In the genomic region with DNA sequence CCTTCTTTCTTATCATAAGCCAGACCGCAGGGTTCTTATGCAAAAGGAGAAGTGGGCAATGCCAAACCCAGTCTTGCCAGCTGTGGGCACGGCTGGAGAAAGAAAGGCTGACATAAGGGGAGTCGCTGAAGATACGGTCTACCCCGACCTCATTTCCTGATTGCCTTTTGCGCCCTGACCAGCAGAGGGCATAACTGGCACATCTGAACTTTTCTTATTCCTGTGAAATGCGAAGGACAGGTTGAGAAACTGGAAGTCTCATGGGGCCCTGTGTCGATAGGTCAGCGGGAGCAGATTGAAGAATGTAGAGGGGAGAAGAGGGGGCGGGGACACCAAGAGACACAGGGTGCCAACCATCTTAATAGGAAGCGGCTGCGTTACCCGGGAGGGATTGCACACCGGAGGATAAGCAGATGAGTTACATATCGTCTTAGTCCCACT, we compare ENCODE assay signal across 8 mouse cellular contexts.
A peak's percentile ranks its signal among the peaks of the same experiment; 100 is the strongest.
DNase-seq lines count a peak whose midpoint lies in the region; ATAC-seq and TF ChIP-seq lines count a peak whose summit lies in the region.

No protein-coding gene starts in this region.

- H3K27me3 ChIP-seq in CH12.LX (replicated peaks) = no peaks in the 10 kb centered on the region
- H3K27me3 ChIP-seq in forebrain, embryonic 14.5 days (replicated peaks; ENCODE audit: control insufficient read depth, insufficient read depth, low read length) = no peaks in the 10 kb centered on the region
- H3K27me3 ChIP-seq in liver, embryonic 16.5 days (ENCODE audit: control insufficient read depth, insufficient read depth, low read depth, low read length) = peaks cover 17% of the 10 kb centered on the region
- H3K27me3 ChIP-seq in neural tube, embryonic 11.5 days (ENCODE audit: control insufficient read depth, insufficient read depth, low read length) = no peaks in the 10 kb centered on the region
- H3K27me3 ChIP-seq in stomach, postnatal 0 days (ENCODE audit: control insufficient read depth, insufficient read depth, low read length) = no peaks in the 10 kb centered on the region

- H3K79me2 ChIP-seq in CH12.LX (replicated peaks; ENCODE audit: control insufficient read depth, extremely low read depth, insufficient read depth, poor library complexity, severe bottlenecking) = no peaks in the 10 kb centered on the region

- peak overlapping the region; percentile 21; the same call in 1 of the 2 replicates for H3K9ac ChIP-seq in CH12.LX (ENCODE audit: insufficient read depth, low read depth)
- 0 out of 2 replicates have a peak overlapping the region, but pooled peaks have one; percentile 22 for H3K9ac ChIP-seq in forebrain, embryonic 14.5 days (ENCODE audit: low read length)
- H3K9ac ChIP-seq in liver, embryonic 16.5 days (ENCODE audit: low read depth, low read length) = 0 out of 2 replicates have a peak overlapping the region, but pooled peaks have one; percentile 8
- H3K9ac ChIP-seq in neural tube, embryonic 11.5 days (ENCODE audit: low read length) = no peak overlapping the region
- H3K9ac ChIP-seq in stomach, postnatal 0 days (ENCODE audit: low read length) = no peak overlapping the region

- peak; percentile 58 to 85; a peak in 3 of 4 replicates for TF ChIP-seq CTCF in CH12.LX (conservative IDR thresholded peaks at IDR 0.05 in 1 of 2, IDR thresholded peaks at IDR 0.05 in 1 of 2; ENCODE audit: low read depth in 2 of 2, low read length in 2 of 2)
- peak; percentile 90 for TF ChIP-seq CTCF in stomach, postnatal 0 days (IDR thresholded peaks at IDR 0.05; ENCODE audit: low read depth)

- DNase-seq in CH12.LX (ENCODE audit: extremely low read depth) = peak; percentile 78
- peak; percentile 49 for DNase-seq in c-Kit-positive CD71-positive TER-119-positive erythroid progenitor cells, embryonic 14.5 days (ENCODE audit: low spot score)
- DNase-seq in forebrain, embryonic 14.5 days (ENCODE audit: low spot score) = peak; percentile 79
- peak; percentile 59 to 71 for DNase-seq in heart, postnatal 14 days
- peak; percentile 27 for DNase-seq in large intestine, adult 2 months (ENCODE audit: low read depth, low spot score)
- peak; percentile 77 for DNase-seq in neural tube, embryonic 11.5 days (ENCODE audit: low spot score)
- peak; percentile 73 for DNase-seq in stomach, postnatal 0 days (ENCODE audit: low spot score)

- peaks cover under 1 to 50% of the 10 kb centered on the region in 2 experiments; a peak in 2 of 4 replicates for H3K4me1 ChIP-seq in CH12.LX (ENCODE audit: control insufficient read depth in 1 of 2, insufficient read depth in 2 of 2)
- peaks cover 3% of the 10 kb centered on the region; the same call in 1 of the 2 replicates for H3K4me1 ChIP-seq in forebrain, embryonic 14.5 days (ENCODE audit: control insufficient read depth, insufficient read depth, low read length)
- peaks cover 6% of the 10 kb centered on the region; the same call in 1 of the 2 replicates for H3K4me1 ChIP-seq in liver, embryonic 16.5 days (ENCODE audit: control insufficient read depth, low read depth, low read length)
- peaks cover 3% of the 10 kb centered on the region for H3K4me1 ChIP-seq in neural tube, embryonic 11.5 days (ENCODE audit: control insufficient read depth, insufficient read depth, low read length)
- no peaks in the 10 kb centered on the region for H3K4me1 ChIP-seq in stomach, postnatal 0 days (replicated peaks; ENCODE audit: control insufficient read depth, insufficient read depth)

- in situ Hi-C loops in CH12.LX (cut with MboI; ENCODE audit: low pct_ligation_motif_present, low pct_unique_long_range_greater_than_20kb, low sequenced_read_pairs) = no loop called here

- intact Hi-C loops in heart, postnatal 14 days (cut with DNase I) = no loop called here

- H3K4me3 ChIP-seq in CH12.LX (replicated peaks in 1 of 3; ENCODE audit: low read depth in 2 of 3, low read length in 2 of 3, poor library complexity in 1 of 3) = peak overlapping the region; percentile 2 to 51 (median 43)
- peak overlapping the region; percentile 25 for H3K4me3 ChIP-seq in forebrain, embryonic 14.5 days (ENCODE audit: low read depth, low read length)
- H3K4me3 ChIP-seq in liver, embryonic 16.5 days (ENCODE audit: low read depth, low read length) = peak overlapping the region; percentile 46
- peak overlapping the region; percentile 25 for H3K4me3 ChIP-seq in neural tube, embryonic 11.5 days (ENCODE audit: low read depth, low read length)
- H3K4me3 ChIP-seq in stomach, postnatal 0 days (ENCODE audit: low read depth, low read length) = peak overlapping the region; percentile 37

- 4% methylated on average over 15 of the region's 15 CpGs for WGBS in forebrain, embryonic 14.5 days
- WGBS in large intestine, adult 2 months = 3% methylated on average over 15 of the region's 15 CpGs
- WGBS in liver, embryonic 16.5 days (ENCODE audit: insufficient replicate concordance) = 3% methylated on average over 15 of the region's 15 CpGs
- 5% methylated on average over 15 of the region's 15 CpGs for WGBS in neural tube, embryonic 11.5 days
- WGBS in stomach, postnatal 0 days = 3% methylated on average over 15 of the region's 15 CpGs

- no peak for TF ChIP-seq POLR2A in CH12.LX (IDR thresholded peaks at IDR 0.05; ENCODE audit: low read depth, low read length)

- H3K4me2 ChIP-seq in CH12.LX (ENCODE audit: insufficient read depth, low read depth, poor library complexity, severe bottlenecking) = peak overlapping the region; percentile 72
- H3K4me2 ChIP-seq in forebrain, embryonic 14.5 days (ENCODE audit: low read length) = peak overlapping the region; percentile 57
- peak overlapping the region; percentile 71 for H3K4me2 ChIP-seq in liver, embryonic 16.5 days (ENCODE audit: low read depth, low read length)
- peak overlapping the region; percentile 53 for H3K4me2 ChIP-seq in neural tube, embryonic 11.5 days (ENCODE audit: low read depth)
- H3K4me2 ChIP-seq in stomach, postnatal 0 days (replicated peaks; ENCODE audit: low read depth) = peak overlapping the region; percentile 75

- H3K27ac ChIP-seq in CH12.LX (ENCODE audit: insufficient read depth, low read depth) = no peak overlapping the region
- no peak overlapping the region for H3K27ac ChIP-seq in forebrain, embryonic 14.5 days (ENCODE audit: low read depth, low read length)
- H3K27ac ChIP-seq in liver, embryonic 16.5 days (ENCODE audit: low read length) = no peak overlapping the region
- no peak overlapping the region for H3K27ac ChIP-seq in neural tube, embryonic 11.5 days (ENCODE audit: low read depth, low read length)
- no peak overlapping the region for H3K27ac ChIP-seq in stomach, postnatal 0 days (replicated peaks)

- 0 out of 2 replicates have a peak, but pooled peaks have one; percentile 10 for ATAC-seq in forebrain, embryonic 14.5 days
- ATAC-seq in liver, embryonic 16.5 days (ENCODE audit: low read depth) = no peak
- ATAC-seq in neural tube, embryonic 11.5 days (ENCODE audit: insufficient read depth, low FRiP score, low TSS enrichment) = peak; percentile 17; the same call in 1 of the 2 replicates
- ATAC-seq in stomach, postnatal 0 days (ENCODE audit: low FRiP score, low TSS enrichment) = peak; percentile 49

- no peaks in the 10 kb centered on the region for H3K9me3 ChIP-seq in CH12.LX (replicated peaks; ENCODE audit: low read length)
- no peaks in the 10 kb centered on the region for H3K9me3 ChIP-seq in forebrain, embryonic 14.5 days (replicated peaks; ENCODE audit: control insufficient read depth, low read length)
- H3K9me3 ChIP-seq in liver, embryonic 16.5 days (replicated peaks; ENCODE audit: control insufficient read depth, low read length) = no peaks in the 10 kb centered on the region
- no peaks in the 10 kb centered on the region for H3K9me3 ChIP-seq in neural tube, embryonic 11.5 days (ENCODE audit: control insufficient read depth, low read length)
- H3K9me3 ChIP-seq in stomach, postnatal 0 days (ENCODE audit: control insufficient read depth, low read length) = no peaks in the 10 kb centered on the region

- peak; percentile 74 for TF ChIP-seq RAD21 in CH12.LX (IDR thresholded peaks at IDR 0.05; ENCODE audit: low read depth, low read length)

- no peaks in the 10 kb centered on the region for H3K36me3 ChIP-seq in CH12.LX (replicated peaks in 1 of 2; ENCODE audit: control insufficient read depth in 1 of 2, insufficient read depth in 1 of 2, low read length in 1 of 2)
- H3K36me3 ChIP-seq in forebrain, embryonic 14.5 days (ENCODE audit: control insufficient read depth, insufficient read depth, low read length) = no peaks in the 10 kb centered on the region
- H3K36me3 ChIP-seq in liver, embryonic 16.5 days (ENCODE audit: control insufficient read depth, insufficient read depth) = no peaks in the 10 kb centered on the region
- no peaks in the 10 kb centered on the region for H3K36me3 ChIP-seq in neural tube, embryonic 11.5 days (ENCODE audit: control insufficient read depth, insufficient read depth, low read length)
- no peaks in the 10 kb centered on the region for H3K36me3 ChIP-seq in stomach, postnatal 0 days (ENCODE audit: control insufficient read depth, insufficient read depth, low read length)

- no peak for TF ChIP-seq EP300 in CH12.LX (IDR thresholded peaks at IDR 0.05; ENCODE audit: low read length)
- no peak for TF ChIP-seq EP300 in stomach, postnatal 0 days (optimal IDR thresholded peaks at IDR 0.05)

- dilution Hi-C loops in CH12.LX (cut with MboI; ENCODE audit: extremely low pct_ligation_motif_present, extremely low pct_unique_long_range_greater_than_20kb, low sequenced_read_pairs) = no loop called here

TF ChIP-seq in CH12.LX, 34 proteins besides CTCF, POLR2A, EP300 and RAD21:
- no peak for TF ChIP-seq GABPA (IDR thresholded peaks at IDR 0.05; ENCODE audit: insufficient replicate concordance, low read depth, low read length)
- peak; percentile 71 for TF ChIP-seq SMC3 (IDR thresholded peaks at IDR 0.05; ENCODE audit: low read depth, low read length)
- 0 out of 2 replicates have a peak, but pooled peaks have one; percentile 57 for TF ChIP-seq MYC (IDR thresholded peaks at IDR 0.05; ENCODE audit: low read depth, low read length)
- peak; percentile 85 for TF ChIP-seq ELF1 (IDR thresholded peaks at IDR 0.05; ENCODE audit: low read depth, low read length)
- TF ChIP-seq IRF4 (IDR thresholded peaks at IDR 0.05; ENCODE audit: low read depth, low read length) = no peak; the same call in 1 of the 2 replicates
- 0 out of 2 replicates have a peak, but pooled peaks have one; percentile 5 for TF ChIP-seq MEF2A (IDR thresholded peaks at IDR 0.05; ENCODE audit: borderline replicate concordance, low read depth, low read length)
- 0 out of 2 replicates have a peak, but pooled peaks have one; percentile 33 for TF ChIP-seq SIN3A (IDR thresholded peaks at IDR 0.05; ENCODE audit: low read length)

Comparison
In these comparisons a context has a peak if more than half of its experiments do, and no peak if none do; other contexts are left out.
1. DNase-seq: peak in every context shown above with its lines; median percentile 79 in forebrain, embryonic 14.5 days; 78 in CH12.LX; 77 in neural tube, embryonic 11.5 days; 73 in stomach, postnatal 0 days; 65 in heart, postnatal 14 days; 49 in c-Kit-positive CD71-positive TER-119-positive erythroid progenitor cells, embryonic 14.5 days; 27 in large intestine, adult 2 months.
2. H3K9ac ChIP-seq: peak in CH12.LX (single experiment), forebrain, embryonic 14.5 days (single experiment) and liver, embryonic 16.5 days (single experiment); none in neural tube, embryonic 11.5 days (single experiment) and stomach, postnatal 0 days (single experiment).
3. Peak in every context shown above with its lines, with median percentiles within 50 percentile points of each other: H3K4me2 ChIP-seq and H3K4me3 ChIP-seq.